Mouse (Mus musculus) liver, embryonic 14.5 days (tissue): Measurements from ENCODE around the gene Tmem44.

Experiments
- CTCF ChIP-seq: IDR thresholded peaks from 2 replicates; pipeline ENCODE4 v1.5.1; 2016; ENCODE audit warnings: antibody characterized with exemption, low read depth, control low read depth
- EP300 ChIP-seq: IDR thresholded peaks from 2 replicates; pipeline ENCODE4 v1.6.1; 2016; ENCODE audit warnings: antibody characterized with exemption, low read depth

GRCm38 (mm10) chr16:30531761-30532406 lies 18.8 kb downstream of the Tmem44 start:
- TF ChIP-seq CTCF (peak; percentile 91), EP300 (no peak)
